Mouse (Mus musculus) hindbrain, embryonic 14.5 days (tissue): ENCODE measurements around the gene Gm20425. TPM values are rescaled to one million over a fixed set of nuclear protein-coding genes. Genes with fewer than 3 reads are reported as not detected.

ENCODE experiments used
- polyA plus RNA-seq: library from polyadenylated mRNA; unstranded; fragments of >200 nt; fragmentation: Nextera tagmentation; extraction: Ambion mirVana; gene quantifications from 2 replicates; pipeline ENCODE4 v1.2.1, GENCODE M21; 2014

Gene Gm20425
- polyA plus RNA-seq, 1 experiment from 2014 or later: 4.0 TPM

Other genes with a start within 250 kb of the Gm20425 start
- gene Slco2a1, start 241.6 kb downstream of the Gm20425 start, polyA plus RNA-seq: 2.4 and 3.7 TPM in 2 replicates
- 80.7 and 92.0 TPM in 2 replicates for gene Rab6b, start 118.5 kb downstream of the Gm20425 start, polyA plus RNA-seq
- gene Srprb, start 28.2 kb downstream of the Gm20425 start, polyA plus RNA-seq: 54.1 and 64.9 TPM in 2 replicates
- gene Trf, start 137 bp upstream of the Gm20425 start, polyA plus RNA-seq: 45.3 and 49.7 TPM in 2 replicates
- 0.50 and 0.73 TPM in 2 replicates for gene 1300017J02Rik, start 74.8 kb upstream of the Gm20425 start, polyA plus RNA-seq
- gene Topbp1, start 74.9 kb upstream of the Gm20425 start, polyA plus RNA-seq: 22.6 and 22.8 TPM in 2 replicates
- 62.4 and 76.0 TPM in 2 replicates for gene Cdv3, start 135.5 kb upstream of the Gm20425 start, polyA plus RNA-seq